Mouse (Mus musculus): ENCODE measurements around the gene Rcsd1. TPM values are rescaled to one million over a fixed set of nuclear protein-coding genes. Genes with fewer than 3 reads are reported as not detected.

The Rcsd1 gene
- polyA plus RNA-seq, 1 experiment from 2014 or later = 111 TPM

GRCm38 (mm10) chr1:165737451-165737850, 27.9 kb upstream of the Rcsd1 start:
- Histone ChIP-seq H3K9me3 (replicated peaks; ENCODE audit: control insufficient read depth, low read length) (no peaks in the 10 kb centered on the region), H3K9ac (ENCODE audit: low read length) (no peak overlapping the region), H3K36me3 (ENCODE audit: control insufficient read depth, insufficient read depth) (no peaks in the 10 kb centered on the region), H3K4me2 (ENCODE audit: low read depth, low read length) (no peak overlapping the region), H3K27ac (ENCODE audit: low read length) (no peak overlapping the region), H3K4me1 (ENCODE audit: control insufficient read depth, insufficient read depth, low read length) (peaks cover 5% of the 10 kb centered on the region; the same call in 1 of the 2 replicates), H3K27me3 (ENCODE audit: control insufficient read depth, insufficient read depth, low read length) (no peaks in the 10 kb centered on the region), H3K4me3 (ENCODE audit: low read length) (no peak overlapping the region)
- ATAC-seq (replicated peaks; ENCODE audit: extremely low read depth, insufficient read depth, low FRiP score) = no peak
- 59% methylated on average over 5 of the region's 5 CpGs for WGBS

- no peak overlapping the region for H3K4me3 ChIP-seq (ENCODE audit: low read length)
- no peak overlapping the region for H3K9ac ChIP-seq (ENCODE audit: low read length)
- H3K36me3 ChIP-seq (ENCODE audit: control insufficient read depth, insufficient read depth) = no peaks in the 10 kb centered on the region
- peak; percentile 49; the same call in 1 of the 2 replicates for ATAC-seq (replicated peaks; ENCODE audit: extremely low read depth, insufficient read depth, low FRiP score)
- H3K27me3 ChIP-seq (ENCODE audit: control insufficient read depth, insufficient read depth, low read length) = no peaks in the 10 kb centered on the region
- no peaks in the 10 kb centered on the region for H3K9me3 ChIP-seq (replicated peaks; ENCODE audit: control insufficient read depth, low read length)
- no peak overlapping the region for H3K27ac ChIP-seq (ENCODE audit: low read length)
- peaks cover 5% of the 10 kb centered on the region; the same call in 1 of the 2 replicates for H3K4me1 ChIP-seq (ENCODE audit: control insufficient read depth, insufficient read depth, low read length)
- H3K4me2 ChIP-seq (ENCODE audit: low read depth, low read length) = peak overlapping the region; percentile 28; the same call in 1 of the 2 replicates
- WGBS = 25% methylated on average over 20 of the region's 20 CpGs
Observed at GRCm38 (mm10) chr1:165735826-165736818, 26.6 kb upstream of the Rcsd1 start.

GRCm38 (mm10) chr1:165734840-165735239, 25.3 kb upstream of the Rcsd1 start:
- WGBS = 82% methylated on average over 2 of the region's 2 CpGs
- Histone ChIP-seq H3K4me3 (ENCODE audit: low read length) (no peak overlapping the region), H3K4me1 (ENCODE audit: control insufficient read depth, insufficient read depth, low read length) (peaks cover 5% of the 10 kb centered on the region; the same call in 1 of the 2 replicates), H3K27me3 (ENCODE audit: control insufficient read depth, insufficient read depth, low read length) (no peaks in the 10 kb centered on the region), H3K4me2 (ENCODE audit: low read depth, low read length) (no peak overlapping the region), H3K36me3 (ENCODE audit: control insufficient read depth, insufficient read depth) (no peaks in the 10 kb centered on the region), H3K9me3 (replicated peaks; ENCODE audit: control insufficient read depth, low read length) (no peaks in the 10 kb centered on the region), H3K27ac (ENCODE audit: low read length) (no peak overlapping the region), H3K9ac (ENCODE audit: low read length) (no peak overlapping the region)
- ATAC-seq (replicated peaks; ENCODE audit: extremely low read depth, insufficient read depth, low FRiP score) = no peak

DNA sequence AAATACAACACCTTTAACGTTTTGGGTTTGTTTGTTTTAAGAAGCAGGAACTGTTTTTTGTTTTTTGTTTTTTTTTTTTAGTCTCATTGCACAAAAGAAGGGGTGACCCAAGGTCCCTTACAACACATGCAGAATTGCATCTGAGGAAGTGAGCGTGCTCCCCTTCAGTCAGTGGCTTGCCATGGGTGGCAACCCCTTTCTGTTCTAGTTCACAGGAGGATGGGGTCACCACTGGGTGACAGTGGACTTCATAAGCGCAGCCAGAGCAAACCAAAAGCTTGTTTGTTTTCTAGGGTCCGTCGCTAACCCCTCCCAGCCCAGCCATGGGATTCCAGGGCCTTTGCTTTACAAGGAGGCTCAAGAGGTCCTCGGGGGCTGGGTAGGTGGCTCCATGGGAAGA, 22.0 kb upstream of the Rcsd1 start:
- 69% methylated on average over 6 of the region's 6 CpGs for WGBS
- Histone ChIP-seq H3K27me3 (ENCODE audit: control insufficient read depth, insufficient read depth, low read length) (no peaks in the 10 kb centered on the region), H3K4me1 (ENCODE audit: control insufficient read depth, insufficient read depth, low read length) (peaks cover 5% of the 10 kb centered on the region; the same call in 1 of the 2 replicates)

DNA sequence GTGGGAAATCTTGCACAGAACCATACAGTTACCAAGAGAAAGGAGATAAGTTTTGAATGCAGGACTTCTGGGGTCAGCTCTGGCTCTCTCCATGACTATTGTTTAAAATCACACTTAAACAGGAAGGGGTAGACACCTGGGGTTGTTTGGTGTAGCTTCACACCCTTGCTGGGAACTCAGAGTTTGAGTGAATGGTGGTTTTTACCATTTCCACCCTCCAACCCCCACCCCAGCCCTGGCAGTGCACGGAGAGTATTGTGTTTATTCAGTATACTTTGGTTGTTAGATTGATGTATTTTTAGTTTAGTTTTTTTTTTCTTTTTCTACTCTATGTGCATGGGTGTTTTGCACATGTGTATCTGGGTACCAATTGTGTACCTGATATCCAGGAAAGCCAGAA, 20.6 kb upstream of the Rcsd1 start:
- no peaks in the 10 kb centered on the region for H3K36me3 ChIP-seq (ENCODE audit: control insufficient read depth, insufficient read depth)
- no peak overlapping the region for H3K27ac ChIP-seq (ENCODE audit: low read length)
- WGBS = 38% methylated on average over 1 of the region's 1 CpGs
- no peaks in the 10 kb centered on the region for H3K27me3 ChIP-seq (ENCODE audit: control insufficient read depth, insufficient read depth, low read length)
- no peak overlapping the region for H3K9ac ChIP-seq (ENCODE audit: low read length)
- no peaks in the 10 kb centered on the region for H3K4me1 ChIP-seq (ENCODE audit: control insufficient read depth, insufficient read depth, low read length)
- no peak overlapping the region for H3K4me2 ChIP-seq (ENCODE audit: low read depth, low read length)
- no peaks in the 10 kb centered on the region for H3K9me3 ChIP-seq (replicated peaks; ENCODE audit: control insufficient read depth, low read length)
- H3K4me3 ChIP-seq (ENCODE audit: low read length) = no peak overlapping the region
- ATAC-seq (replicated peaks; ENCODE audit: extremely low read depth, insufficient read depth, low FRiP score) = no peak

More for the DNA sequence above, 22.0 kb upstream of the Rcsd1 start:
- H3K4me3 ChIP-seq (ENCODE audit: low read length) = no peak overlapping the region
- no peak for ATAC-seq (replicated peaks; ENCODE audit: extremely low read depth, insufficient read depth, low FRiP score)
- no peak overlapping the region for H3K9ac ChIP-seq (ENCODE audit: low read length)
- H3K36me3 ChIP-seq (ENCODE audit: control insufficient read depth, insufficient read depth) = no peaks in the 10 kb centered on the region
- no peak overlapping the region for H3K4me2 ChIP-seq (ENCODE audit: low read depth, low read length)
- no peaks in the 10 kb centered on the region for H3K9me3 ChIP-seq (replicated peaks; ENCODE audit: control insufficient read depth, low read length)
- no peak overlapping the region for H3K27ac ChIP-seq (ENCODE audit: low read length)

- no peak overlapping the region for H3K4me3 ChIP-seq (ENCODE audit: low read length)
- H3K27ac ChIP-seq (ENCODE audit: low read length) = no peak overlapping the region
- H3K9ac ChIP-seq (ENCODE audit: low read length) = no peak overlapping the region
- no peaks in the 10 kb centered on the region for H3K9me3 ChIP-seq (replicated peaks; ENCODE audit: control insufficient read depth, low read length)
- H3K27me3 ChIP-seq (ENCODE audit: control insufficient read depth, insufficient read depth, low read length) = no peaks in the 10 kb centered on the region
- 90% methylated on average over 3 of the region's 3 CpGs for WGBS
- H3K4me2 ChIP-seq (ENCODE audit: low read depth, low read length) = no peak overlapping the region
- no peak for ATAC-seq (replicated peaks; ENCODE audit: extremely low read depth, insufficient read depth, low FRiP score)
- peaks cover 3% of the 10 kb centered on the region; the same call in 1 of the 2 replicates for H3K4me1 ChIP-seq (ENCODE audit: control insufficient read depth, insufficient read depth, low read length)
- no peaks in the 10 kb centered on the region for H3K36me3 ChIP-seq (ENCODE audit: control insufficient read depth, insufficient read depth)
Observed at GRCm38 (mm10) chr1:165728057-165728639, 18.6 kb upstream of the Rcsd1 start.

- no peaks in the 10 kb centered on the region for H3K27me3 ChIP-seq (ENCODE audit: control insufficient read depth, insufficient read depth, low read length)
- peaks cover 3% of the 10 kb centered on the region; the same call in 1 of the 2 replicates for H3K4me1 ChIP-seq (ENCODE audit: control insufficient read depth, insufficient read depth, low read length)
- H3K36me3 ChIP-seq (ENCODE audit: control insufficient read depth, insufficient read depth) = no peaks in the 10 kb centered on the region
- H3K9me3 ChIP-seq (replicated peaks; ENCODE audit: control insufficient read depth, low read length) = no peaks in the 10 kb centered on the region
- ATAC-seq (replicated peaks; ENCODE audit: extremely low read depth, insufficient read depth, low FRiP score) = no peak
- H3K9ac ChIP-seq (ENCODE audit: low read length) = no peak overlapping the region
- no peak overlapping the region for H3K4me3 ChIP-seq (ENCODE audit: low read length)
- H3K27ac ChIP-seq (ENCODE audit: low read length) = no peak overlapping the region
- no peak overlapping the region for H3K4me2 ChIP-seq (ENCODE audit: low read depth, low read length)
- WGBS = 13% methylated on average over 1 of the region's 1 CpGs
Observed at GRCm38 (mm10) chr1:165726986-165727385, 17.4 kb upstream of the Rcsd1 start.

- ATAC-seq (replicated peaks; ENCODE audit: extremely low read depth, insufficient read depth, low FRiP score) = no peak
- 82% methylated on average over 4 of the region's 4 CpGs for WGBS
- peak overlapping the region; percentile 34; the same call in 1 of the 2 replicates for H3K27ac ChIP-seq (ENCODE audit: low read length)
Observed at GRCm38 (mm10) chr1:165725039-165725644, 15.6 kb upstream of the Rcsd1 start.

More at GRCm38 (mm10) chr1:165725039-165725644, 15.6 kb upstream of the Rcsd1 start:
- H3K27me3 ChIP-seq (ENCODE audit: control insufficient read depth, insufficient read depth, low read length) = no peaks in the 10 kb centered on the region
- peaks cover 3% of the 10 kb centered on the region; the same call in 1 of the 2 replicates for H3K4me1 ChIP-seq (ENCODE audit: control insufficient read depth, insufficient read depth, low read length)
- no peak overlapping the region for H3K4me3 ChIP-seq (ENCODE audit: low read length)
- H3K4me2 ChIP-seq (ENCODE audit: low read depth, low read length) = no peak overlapping the region
- no peaks in the 10 kb centered on the region for H3K9me3 ChIP-seq (replicated peaks; ENCODE audit: control insufficient read depth, low read length)
- H3K36me3 ChIP-seq (ENCODE audit: control insufficient read depth, insufficient read depth) = no peaks in the 10 kb centered on the region
- H3K9ac ChIP-seq (ENCODE audit: low read length) = no peak overlapping the region
